Mouse (Mus musculus) cortical plate, adult 2 months (tissue): ENCODE data around the gene Fancc. TPM values are rescaled to one million over a fixed set of nuclear protein-coding genes. Genes with fewer than 3 reads are reported as not detected.

ENCODE experiments used
- H3K27ac ChIP-seq: fragments of 200-500 bp; 2 replicates; pipeline ENCODE4 v1.5.1; 2012; ENCODE audit warnings: low read length, control low read depth, inconsistent platforms; ENCODE audit not compliant: insufficient read depth
- H3K4me1 ChIP-seq: fragments of 200-500 bp; 2 replicates; pipeline ENCODE4 v1.6.1; 2011; ENCODE audit warnings: low read length; ENCODE audit not compliant: control insufficient read depth, insufficient read depth
- H3K4me3 ChIP-seq: fragments of 200-500 bp; 2 replicates; pipeline ENCODE4 v1.5.1; 2011; ENCODE audit warnings: mild to moderate bottlenecking, low read length, control low read depth; ENCODE audit not compliant: insufficient read depth
- CTCF ChIP-seq: fragments of 200-500 bp; IDR thresholded peaks from 2 replicates; pipeline ENCODE4 v1.5.1; 2011; ENCODE audit warnings: mild to moderate bottlenecking, control low read depth, low read length; ENCODE audit not compliant: insufficient read depth; ENCODE audit errors: extremely low read depth
- POLR2A ChIP-seq: fragments of 200-500 bp; IDR thresholded peaks from 2 replicates; pipeline ENCODE4 v1.6.1; 2011; ENCODE audit warnings: mild to moderate bottlenecking, low read length, control low read depth; ENCODE audit not compliant: insufficient read depth; ENCODE audit errors: extremely low read depth
- polyA plus RNA-seq: library from polyadenylated mRNA; depleted of rRNA; stranded (reverse); fragments of >200 nt; gene quantifications from 2 replicates; pipeline ENCODE4 v1.2.3, GENCODE M21; 2012; rRNA removed

The Fancc gene
- polyA plus RNA-seq, 1 experiment: 12.3 TPM

GRCm38 (mm10) chr13:63239877-63240671, 257.0 kb downstream of the Fancc start:
- peak overlapping the region; percentile 90 for H3K4me3 ChIP-seq
- TF ChIP-seq CTCF (no peak), POLR2A (peak; percentile 50; the same call in 1 of the 2 replicates)
- H3K4me1 ChIP-seq: peaks cover 4% of the 10 kb centered on the region; the same call in 1 of the 2 replicates
- peak overlapping the region; percentile 98 for H3K27ac ChIP-seq

- peak overlapping the region; percentile 90 for H3K4me3 ChIP-seq
- peaks cover 4% of the 10 kb centered on the region; the same call in 1 of the 2 replicates for H3K4me1 ChIP-seq
- TF ChIP-seq POLR2A (no peak), CTCF (no peak)
- peak overlapping the region; percentile 31 for H3K27ac ChIP-seq
Measured at GRCm38 (mm10) chr13:63239301-63239804, 257.7 kb downstream of the Fancc start.

- H3K4me3 ChIP-seq: no peak overlapping the region
- TF ChIP-seq CTCF (no peak), POLR2A (no peak)
- no peak overlapping the region for H3K27ac ChIP-seq
- H3K4me1 ChIP-seq: peaks cover 3% of the 10 kb centered on the region; the same call in 1 of the 2 replicates
Measured at GRCm38 (mm10) chr13:63238045-63238444, 259.0 kb downstream of the Fancc start.

GRCm38 (mm10) chr13:63236159-63236893, 260.8 kb downstream of the Fancc start:
- no peak overlapping the region for H3K4me3 ChIP-seq
- H3K4me1 ChIP-seq: no peaks in the 10 kb centered on the region; the same call in 1 of the 2 replicates
- no peak for TF ChIP-seq POLR2A
- no peak for TF ChIP-seq CTCF
- H3K27ac ChIP-seq: no peak overlapping the region

- no peak overlapping the region for H3K4me3 ChIP-seq
- no peak overlapping the region for H3K27ac ChIP-seq
- TF ChIP-seq POLR2A: no peak
- TF ChIP-seq CTCF: no peak
- no peaks in the 10 kb centered on the region; the same call in 1 of the 2 replicates for H3K4me1 ChIP-seq
Measured at GRCm38 (mm10) chr13:63235551-63235950, 261.5 kb downstream of the Fancc start.

Other genes with a start within 250 kb of the Fancc start
- 20.2 and 22.3 TPM in 2 replicates for gene Ptch1, start 76.3 kb upstream of the Fancc start, polyA plus RNA-seq